Mouse (Mus musculus): ENCODE data around the gene St3gal3.

St3gal3 gene

DNA sequence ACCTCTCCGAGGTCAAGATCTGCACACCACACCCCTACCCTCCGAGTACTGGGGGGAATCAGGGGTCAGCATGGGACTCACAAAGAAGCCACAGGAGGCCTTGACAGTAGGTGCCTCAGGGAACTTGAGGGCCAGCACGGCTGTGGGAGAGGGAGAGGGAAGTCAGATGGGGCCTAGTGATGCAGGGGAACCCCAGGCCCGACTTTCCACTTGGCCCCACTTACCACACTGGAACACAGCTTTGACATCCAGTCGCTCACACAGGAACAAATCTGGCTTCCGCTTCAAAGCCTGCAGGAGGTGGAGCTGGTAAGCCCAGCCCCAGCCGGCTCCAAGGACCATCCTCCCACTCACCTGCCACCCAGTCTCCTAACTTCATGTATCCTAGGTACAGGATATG is 239.4 kb downstream of the St3gal3 start:
- no peak for DNase-seq (ENCODE audit: low spot score)

DNA sequence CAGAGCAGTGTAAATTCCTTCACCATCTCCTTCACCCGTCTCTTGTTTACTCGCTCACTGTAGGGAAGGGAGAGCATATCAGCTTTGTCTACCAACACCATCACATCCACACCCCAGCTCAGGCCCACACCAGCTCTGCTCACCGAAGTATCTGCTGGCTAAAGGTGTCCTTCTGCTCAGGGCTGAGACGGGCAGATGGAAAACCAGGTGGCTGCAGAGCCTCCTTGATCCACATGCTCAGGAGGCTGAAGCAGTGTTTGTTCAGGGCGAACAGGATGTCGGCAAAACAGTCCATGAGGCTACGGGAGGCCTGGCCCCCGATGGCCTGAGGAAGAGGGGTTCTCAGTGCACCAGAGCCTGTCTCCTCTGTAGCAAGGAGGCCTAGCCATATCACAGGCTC is 240.1 kb downstream of the St3gal3 start:
- DNase-seq (ENCODE audit: low spot score) = no peak

DNA sequence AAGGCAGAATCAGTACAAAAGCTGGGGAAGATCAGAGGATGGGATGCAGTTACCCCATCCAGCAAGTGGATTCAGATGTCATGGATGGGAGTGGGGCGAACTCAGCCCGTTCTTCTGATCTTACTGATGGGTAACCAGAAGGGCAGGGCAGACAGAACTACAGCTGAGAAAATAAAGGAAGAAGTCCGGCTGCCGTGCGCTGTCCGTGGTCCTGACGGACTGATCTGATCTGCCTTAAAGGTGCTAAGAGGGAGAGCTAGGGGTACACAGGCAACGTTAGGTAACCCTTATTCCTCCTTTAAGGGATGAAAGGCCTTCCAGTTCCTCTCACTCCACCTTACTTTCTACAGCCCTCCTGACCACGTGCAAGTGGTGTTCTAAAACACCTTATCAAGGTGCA is 241.3 kb downstream of the St3gal3 start:
- peak; percentile 63 for DNase-seq (ENCODE audit: low spot score)

DNA sequence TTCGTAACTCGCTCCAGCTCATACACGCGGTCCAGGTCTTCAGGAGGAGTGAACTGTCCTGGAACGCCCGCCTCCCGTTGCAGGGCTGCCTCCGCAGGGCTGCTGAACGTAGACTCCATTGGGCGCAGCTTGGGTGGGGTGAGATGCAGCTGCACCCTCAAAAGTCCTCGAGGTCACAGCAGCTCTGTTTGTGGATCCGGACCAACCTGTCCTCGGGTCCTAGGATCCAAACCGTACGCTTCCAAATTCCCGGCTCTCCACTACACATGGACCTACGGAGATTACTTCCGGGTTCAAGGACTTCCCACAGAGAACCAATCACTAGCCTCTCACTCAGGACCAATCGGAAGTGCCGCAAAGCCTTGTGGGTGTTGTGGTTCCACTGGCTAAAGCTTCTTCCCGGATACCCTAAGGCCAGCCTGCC is 243.0 kb downstream of the St3gal3 start, which contains the start of gene Dph2:
Gene Dph2, minus strand, starts transcription at position 295 of the 424 bp plus-strand sequence.
- peak; percentile 93 for DNase-seq (ENCODE audit: low spot score)

DNA sequence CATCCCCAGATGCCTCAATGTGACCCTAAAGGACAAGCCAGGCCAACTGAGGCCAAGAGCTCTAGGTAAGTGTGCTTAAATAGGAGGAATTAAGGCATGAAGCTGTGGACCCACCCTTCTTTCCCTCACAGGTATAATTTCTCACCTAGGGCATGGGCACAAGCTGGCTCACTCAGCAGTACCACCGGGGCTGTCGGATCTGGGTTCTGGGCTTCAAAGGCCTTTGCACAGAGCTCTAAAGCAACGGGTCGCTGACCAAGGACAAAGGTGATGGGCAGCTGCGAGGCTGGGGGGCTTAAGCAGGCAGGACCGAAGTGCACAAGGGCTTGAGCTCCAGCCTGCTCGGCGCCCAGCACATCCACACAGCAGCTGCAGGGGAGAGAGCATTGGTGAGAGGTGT is 244.0 kb downstream of the St3gal3 start:
- DNase-seq (ENCODE audit: low spot score) = no peak

DNA sequence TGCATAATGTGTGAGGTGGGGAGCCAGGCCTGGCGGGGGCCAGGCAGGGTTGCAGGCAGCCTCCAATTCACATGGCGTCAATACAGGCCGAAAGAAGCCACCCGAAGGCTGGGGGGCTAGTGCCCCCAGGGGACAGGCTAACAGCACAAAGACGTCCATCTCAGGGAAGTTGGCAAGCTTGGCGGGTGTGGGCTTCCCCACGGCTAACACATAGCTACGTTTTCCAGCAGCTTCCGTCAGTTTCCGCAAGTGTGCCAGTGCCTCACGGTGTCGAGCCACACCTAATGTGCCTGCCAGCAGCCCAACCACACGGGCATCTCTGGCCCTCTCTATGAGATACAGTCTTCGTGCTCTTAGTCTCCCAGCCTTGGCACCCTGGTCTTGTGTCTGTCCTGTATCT is 244.7 kb downstream of the St3gal3 start:
- no peak for DNase-seq (ENCODE audit: low spot score)

DNA sequence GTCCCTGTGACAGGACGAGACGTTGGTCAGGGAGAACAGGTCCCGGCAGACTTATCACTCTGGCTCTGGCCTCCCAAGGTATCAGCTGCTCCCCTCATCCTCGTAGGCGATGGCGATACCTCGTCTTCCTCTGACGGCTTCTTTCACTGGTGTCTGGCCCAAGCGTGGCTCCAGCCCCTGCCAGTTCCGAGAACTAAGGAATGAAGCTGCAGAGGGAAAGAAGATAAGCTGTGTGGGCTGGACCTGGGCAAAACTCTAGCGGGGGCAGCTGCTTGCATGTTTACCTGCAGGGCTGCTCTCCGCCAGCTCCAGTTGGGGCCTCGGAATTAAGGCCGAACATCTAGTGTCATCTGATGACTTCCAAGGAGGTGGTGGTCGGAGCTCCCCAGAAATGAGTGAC is 245.2 kb downstream of the St3gal3 start:
- DNase-seq (ENCODE audit: low spot score) = no peak

DNA sequence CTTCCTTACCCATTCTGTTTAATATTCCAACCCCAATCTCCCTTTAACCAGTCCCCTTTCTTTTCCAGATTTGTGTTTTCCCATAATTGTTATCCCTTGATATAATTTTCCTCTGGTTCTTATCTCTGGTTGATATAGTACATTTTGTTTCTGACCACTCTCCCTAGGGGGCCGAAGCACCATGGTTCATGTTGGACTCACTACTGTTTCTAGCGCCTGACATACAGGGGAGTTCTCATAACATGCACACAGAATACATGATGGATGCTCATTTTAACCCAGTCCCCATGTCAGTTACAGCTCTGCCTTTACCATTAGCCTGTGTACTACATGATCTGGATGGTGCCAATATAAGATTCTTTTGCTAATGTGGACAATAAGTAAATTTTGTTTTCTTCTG is 246.8 kb downstream of the St3gal3 start:
- no peak for DNase-seq (ENCODE audit: low spot score)

DNA sequence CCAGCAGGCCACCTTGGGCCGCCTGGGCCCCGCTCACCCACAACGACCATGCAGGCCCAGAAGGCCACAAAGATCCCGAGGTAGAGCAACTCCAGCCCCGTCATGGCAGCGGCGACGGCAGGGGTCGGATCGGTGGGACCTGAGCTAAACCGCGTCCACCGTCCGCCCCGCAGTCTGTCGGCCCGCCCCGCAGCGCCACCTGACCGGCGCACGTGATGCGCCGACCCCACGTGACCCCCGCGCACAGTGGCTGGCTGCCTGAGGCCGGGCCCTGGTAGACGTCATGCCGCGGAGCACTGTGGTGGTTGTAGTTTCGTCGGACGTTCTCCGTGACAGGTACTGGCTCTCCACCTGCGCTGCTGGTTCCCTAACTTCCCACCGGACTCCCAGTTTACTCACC is 247.6 kb downstream of the St3gal3 start, which contains the start of gene Atp6v0b:
Gene Atp6v0b, minus strand, starts transcription at position 201 of the 400 bp plus-strand sequence.
- peak; percentile 92 for DNase-seq (ENCODE audit: low spot score)

DNA sequence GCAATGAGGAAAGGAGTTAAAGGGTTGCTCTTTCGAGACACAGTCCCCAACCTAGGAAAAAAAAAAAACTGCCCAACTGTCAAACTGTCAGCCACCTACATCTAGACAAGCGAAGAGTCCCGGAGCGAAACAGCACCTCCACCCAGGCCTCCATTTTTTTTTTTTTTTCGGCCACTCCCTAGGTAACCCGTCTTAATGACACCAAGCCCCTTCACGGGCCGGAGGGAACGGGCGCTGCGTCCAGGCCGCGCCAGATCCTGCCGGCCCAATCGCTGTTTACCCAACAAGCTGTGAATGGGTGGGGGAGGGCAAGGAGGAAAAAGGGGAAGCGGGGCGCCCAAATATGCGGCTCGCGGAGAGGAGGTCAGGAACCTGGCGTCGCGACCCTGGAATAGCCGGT is 248.1 kb downstream of the St3gal3 start:
- peak; percentile 10 for DNase-seq (ENCODE audit: low spot score)

DNA sequence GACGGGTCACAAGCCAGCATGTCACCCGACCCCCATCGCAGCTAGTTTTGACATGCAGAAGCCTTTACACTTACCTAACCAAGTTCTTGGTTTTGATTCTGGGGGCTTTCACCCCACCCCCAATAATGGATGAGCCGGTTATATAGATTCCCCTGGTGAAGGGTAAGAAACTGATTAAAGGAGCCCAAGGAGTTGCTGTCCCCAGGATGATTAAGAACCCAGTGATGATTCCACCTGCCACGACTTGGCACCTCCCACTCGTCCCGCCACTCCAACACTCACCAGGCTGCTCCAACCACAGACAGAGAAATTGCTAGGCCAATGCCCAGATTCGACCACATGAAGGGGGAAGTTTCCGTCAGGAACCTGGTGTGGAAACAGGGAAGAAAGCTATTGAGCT is 248.7 kb downstream of the St3gal3 start:
- DNase-seq (ENCODE audit: low spot score) = no peak

DNA sequence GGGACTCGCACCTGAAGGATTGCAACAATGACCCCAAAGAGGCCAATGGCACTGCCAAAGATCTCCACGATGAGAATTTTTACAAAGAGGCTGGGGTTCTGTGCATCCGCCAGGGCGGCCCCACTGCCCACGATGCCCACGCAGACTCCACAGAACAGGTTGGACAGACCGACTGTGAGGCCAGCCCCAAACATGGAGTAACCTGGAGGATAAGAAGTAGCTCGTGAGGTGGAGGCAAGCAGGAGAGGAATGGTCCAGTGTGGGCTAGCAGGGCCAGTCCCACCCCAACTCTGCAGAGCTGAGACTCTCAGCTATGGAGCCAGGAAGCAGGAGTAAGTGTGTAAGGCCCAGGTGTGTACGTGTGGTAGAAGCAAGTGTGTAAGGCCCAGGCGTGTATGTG is 249.6 kb downstream of the St3gal3 start:
- DNase-seq (ENCODE audit: low spot score) = no peak

DNA sequence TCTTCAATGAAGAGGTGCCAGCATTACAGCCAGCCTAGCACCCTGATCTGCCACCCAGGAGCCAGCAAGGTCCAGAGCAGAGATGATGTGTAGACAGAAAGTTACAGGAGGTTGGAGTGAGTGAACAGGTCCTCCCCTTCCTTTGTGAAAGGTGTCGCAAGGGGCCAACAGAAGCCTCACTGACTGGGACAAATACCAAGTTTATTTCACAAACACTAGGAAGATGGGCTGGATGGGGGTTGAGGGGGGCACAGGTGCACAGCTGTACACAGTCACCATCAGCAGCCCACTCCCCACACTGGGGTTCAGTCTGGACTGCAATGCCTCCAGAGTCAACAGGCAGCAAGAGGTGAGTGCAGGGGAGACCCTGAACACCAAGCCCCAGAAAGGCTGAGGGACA is 250.6 kb downstream of the St3gal3 start:
- DNase-seq (ENCODE audit: low spot score) = no peak

DNA sequence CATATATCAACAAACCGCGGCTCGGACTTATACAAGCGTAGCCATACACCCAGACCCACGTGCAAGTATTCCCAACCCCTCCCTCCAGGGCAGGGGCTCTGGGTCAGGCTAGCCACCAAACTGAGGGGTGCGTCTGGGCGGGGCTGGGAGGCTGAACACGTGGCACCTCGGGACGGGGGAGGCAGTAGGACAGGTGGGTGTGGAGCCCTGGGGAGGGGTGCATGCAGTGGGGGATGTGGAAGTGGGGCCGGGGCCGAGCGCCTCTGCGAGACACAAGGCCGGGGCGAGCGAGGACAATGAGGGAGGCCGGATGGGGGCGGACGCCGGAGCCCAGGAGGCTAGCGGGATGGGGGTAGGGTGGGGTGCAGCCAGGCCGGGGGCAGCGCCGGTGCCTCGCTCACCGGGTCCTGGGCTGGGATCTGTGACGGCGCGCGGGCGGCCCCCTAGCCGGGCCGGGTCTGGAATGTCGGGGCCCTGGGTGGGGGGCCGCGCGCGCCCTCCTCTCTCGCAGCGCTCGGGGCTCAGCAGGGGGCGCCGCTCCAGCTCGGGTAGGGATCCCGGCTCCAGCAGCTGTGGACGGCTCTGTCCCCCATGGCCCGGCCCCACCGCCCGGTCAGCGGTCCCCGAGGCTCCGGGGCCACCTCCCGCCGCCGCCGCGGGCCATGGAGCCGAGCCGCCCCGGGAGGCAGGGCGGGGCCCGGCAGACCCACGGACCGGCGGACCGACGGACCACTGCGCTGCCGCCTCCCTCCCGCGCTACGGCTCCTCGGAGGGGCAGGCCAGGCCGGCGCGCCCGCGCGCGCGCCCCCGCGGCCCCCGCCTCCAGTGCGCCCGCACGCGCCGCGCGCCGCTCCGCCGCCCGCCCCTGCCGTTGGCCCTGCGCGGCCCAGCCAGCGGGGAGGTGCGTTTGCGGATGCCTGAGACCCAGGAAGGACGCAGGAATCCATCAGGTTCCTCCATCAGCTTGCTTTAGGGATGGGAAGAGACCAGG is 251.7 kb downstream of the St3gal3 start, which contains the start of gene B4galt2:
Gene B4galt2, minus strand, starts transcription at position 787 of the 991 bp plus-strand sequence.
- DNase-seq (ENCODE audit: low spot score) = peak; percentile 64

All from retina, embryonic 14.5 days (tissue).